Mouse (Mus musculus) liver, postnatal 0 days (tissue): Measurements from ENCODE around the gene Chn2.

Source experiments
- CTCF ChIP-seq: sonication (generic); IDR thresholded peaks from 2 replicates; pipeline ENCODE4 v1.5.1; 2016; ENCODE audit warnings: antibody characterized with exemption, low read depth
- EP300 ChIP-seq: IDR thresholded peaks from 2 replicates; pipeline ENCODE4 v1.6.1; 2016; ENCODE audit warnings: antibody characterized with exemption, low read depth, mild to moderate bottlenecking

DNA sequence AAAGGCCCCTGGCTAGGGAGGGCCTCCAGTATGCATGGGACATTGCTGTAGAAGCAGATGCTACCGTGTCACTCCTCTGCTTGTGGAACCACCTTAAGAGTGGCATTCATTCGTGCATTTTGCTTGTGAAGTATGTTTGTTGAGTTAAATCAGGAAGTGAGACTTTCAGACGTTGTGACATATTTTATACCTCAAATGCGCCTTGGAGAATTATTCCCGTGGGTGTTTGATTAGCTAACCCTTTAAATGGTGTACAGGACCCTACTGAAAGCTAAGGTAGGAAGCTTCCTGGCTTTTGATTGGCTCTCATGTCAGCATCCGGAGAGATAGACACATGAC, 140.5 kb downstream of the Chn2 start:
- TF ChIP-seq EP300, result no peak
- TF ChIP-seq CTCF, result no peak
